Mouse (Mus musculus): ENCODE measurements around the gene P2rx2. TPM values are rescaled to one million over a fixed set of nuclear protein-coding genes. Genes with fewer than 3 reads are reported as not detected.
A peak's percentile ranks its signal among the peaks of the same experiment; 100 is the strongest.

The P2rx2 gene
- 0.58 and 1.2 TPM in 2 replicates for polyA plus RNA-seq (2011; ENCODE audit: insufficient read depth, insufficient read length, low read depth, missing spikeins)

- Histone ChIP-seq H3K9ac (ENCODE audit: low read depth, poor library complexity, severe bottlenecking) (peak within 1 kb of the TSS; percentile 30), H3K27ac (ENCODE audit: insufficient read depth, low read length) (no peak within 1 kb of the TSS), H3K9me3 (replicated peaks; ENCODE audit: control insufficient read depth, insufficient read depth, low read length, poor library complexity, severe bottlenecking) (no peaks in the 10 kb centered on the region), H3K4me3 (ENCODE audit: low read depth, low read length) (peak within 1 kb of the TSS; percentile 61), H3K36me3 (ENCODE audit: control insufficient read depth, insufficient read depth, low read length, poor library complexity, severe bottlenecking) (0 out of 2 replicates have a peak, but pooled peaks cover 2% of the 10 kb centered on the region), H3K27me3 (ENCODE audit: control insufficient read depth, insufficient read depth, low read length, poor library complexity, severe bottlenecking) (no peaks in the 10 kb centered on the region), H3K4me1 (ENCODE audit: control insufficient read depth, insufficient read depth, low read length) (peaks cover 4% of the 10 kb centered on the region)
- TF ChIP-seq EP300 (IDR thresholded peaks at IDR 0.05; ENCODE audit: insufficient read depth, low read depth, low read length): no peak
- TF ChIP-seq CTCF (IDR thresholded peaks at IDR 0.05; ENCODE audit: low read depth, low read length): no peak
- no peak for TF ChIP-seq POLR2A (IDR thresholded peaks at IDR 0.05; ENCODE audit: insufficient read depth, low read length)
Measured at GRCm38 (mm10) chr5:110342648-110343284, at the start of gene P2rx2. Gene P2rx2, minus strand, starts transcription at chr5:110343212.

- no peaks in the 10 kb centered on the region for H3K9me3 ChIP-seq (replicated peaks; ENCODE audit: control insufficient read depth, insufficient read depth, low read length, poor library complexity, severe bottlenecking)
- H3K27me3 ChIP-seq (ENCODE audit: control insufficient read depth, insufficient read depth, low read length, poor library complexity, severe bottlenecking): no peaks in the 10 kb centered on the region
- no peak overlapping the region for H3K4me3 ChIP-seq (ENCODE audit: low read depth, low read length)
- H3K27ac ChIP-seq (ENCODE audit: insufficient read depth, low read length): no peak overlapping the region
- H3K4me1 ChIP-seq (ENCODE audit: control insufficient read depth, insufficient read depth, low read length): no peaks in the 10 kb centered on the region
- TF ChIP-seq EP300 (IDR thresholded peaks at IDR 0.05; ENCODE audit: insufficient read depth, low read depth, low read length): no peak
- TF ChIP-seq CTCF (IDR thresholded peaks at IDR 0.05; ENCODE audit: low read depth, low read length): no peak
- TF ChIP-seq POLR2A (IDR thresholded peaks at IDR 0.05; ENCODE audit: insufficient read depth, low read length): no peak
- no peaks in the 10 kb centered on the region for H3K36me3 ChIP-seq (ENCODE audit: control insufficient read depth, insufficient read depth, low read length, poor library complexity, severe bottlenecking)
- no peak overlapping the region for H3K9ac ChIP-seq (ENCODE audit: low read depth, poor library complexity, severe bottlenecking)
Measured at GRCm38 (mm10) chr5:110392727-110393126, 49.7 kb upstream of the P2rx2 start.

- H3K36me3 ChIP-seq (ENCODE audit: control insufficient read depth, insufficient read depth, low read length, poor library complexity, severe bottlenecking): no peaks in the 10 kb centered on the region
- no peak overlapping the region for H3K4me3 ChIP-seq (ENCODE audit: low read depth, low read length)
- no peaks in the 10 kb centered on the region for H3K9me3 ChIP-seq (replicated peaks; ENCODE audit: control insufficient read depth, insufficient read depth, low read length, poor library complexity, severe bottlenecking)
Measured at GRCm38 (mm10) chr5:110390631-110391030, 47.6 kb upstream of the P2rx2 start.

GRCm38 (mm10) chr5:110387332-110387731, 44.3 kb upstream of the P2rx2 start:
- H3K27ac ChIP-seq (ENCODE audit: insufficient read depth, low read length): no peak overlapping the region
- H3K4me3 ChIP-seq (ENCODE audit: low read depth, low read length): peak overlapping the region; percentile 33
- TF ChIP-seq CTCF (IDR thresholded peaks at IDR 0.05; ENCODE audit: low read depth, low read length) (no peak), POLR2A (IDR thresholded peaks at IDR 0.05; ENCODE audit: insufficient read depth, low read length) (no peak), EP300 (IDR thresholded peaks at IDR 0.05; ENCODE audit: insufficient read depth, low read depth, low read length) (no peak)
- no peak overlapping the region for H3K9ac ChIP-seq (ENCODE audit: low read depth, poor library complexity, severe bottlenecking)
- H3K9me3 ChIP-seq (replicated peaks; ENCODE audit: control insufficient read depth, insufficient read depth, low read length, poor library complexity, severe bottlenecking): no peaks in the 10 kb centered on the region
- H3K27me3 ChIP-seq (ENCODE audit: control insufficient read depth, insufficient read depth, low read length, poor library complexity, severe bottlenecking): no peaks in the 10 kb centered on the region
- H3K36me3 ChIP-seq (ENCODE audit: control insufficient read depth, insufficient read depth, low read length, poor library complexity, severe bottlenecking): no peaks in the 10 kb centered on the region
- H3K4me1 ChIP-seq (ENCODE audit: control insufficient read depth, insufficient read depth, low read length): no peaks in the 10 kb centered on the region

More at GRCm38 (mm10) chr5:110390631-110391030, 47.6 kb upstream of the P2rx2 start:
- TF ChIP-seq EP300 (IDR thresholded peaks at IDR 0.05; ENCODE audit: insufficient read depth, low read depth, low read length): no peak
- TF ChIP-seq POLR2A (IDR thresholded peaks at IDR 0.05; ENCODE audit: insufficient read depth, low read length): no peak
- Histone ChIP-seq H3K27me3 (ENCODE audit: control insufficient read depth, insufficient read depth, low read length, poor library complexity, severe bottlenecking) (no peaks in the 10 kb centered on the region), H3K27ac (ENCODE audit: insufficient read depth, low read length) (no peak overlapping the region), H3K9ac (ENCODE audit: low read depth, poor library complexity, severe bottlenecking) (no peak overlapping the region), H3K4me1 (ENCODE audit: control insufficient read depth, insufficient read depth, low read length) (no peaks in the 10 kb centered on the region)

GRCm38 (mm10) chr5:110386371-110387330, 43.6 kb upstream of the P2rx2 start:
- peak overlapping the region; percentile 73 for H3K4me3 ChIP-seq (ENCODE audit: low read depth, low read length)
- H3K9me3 ChIP-seq (replicated peaks; ENCODE audit: control insufficient read depth, insufficient read depth, low read length, poor library complexity, severe bottlenecking): no peaks in the 10 kb centered on the region
- TF ChIP-seq CTCF (IDR thresholded peaks at IDR 0.05; ENCODE audit: low read depth, low read length) (no peak), POLR2A (IDR thresholded peaks at IDR 0.05; ENCODE audit: insufficient read depth, low read length) (no peak), EP300 (IDR thresholded peaks at IDR 0.05; ENCODE audit: insufficient read depth, low read depth, low read length) (no peak)
- H3K27ac ChIP-seq (ENCODE audit: insufficient read depth, low read length): no peak overlapping the region
- no peaks in the 10 kb centered on the region for H3K36me3 ChIP-seq (ENCODE audit: control insufficient read depth, insufficient read depth, low read length, poor library complexity, severe bottlenecking)
- no peaks in the 10 kb centered on the region for H3K4me1 ChIP-seq (ENCODE audit: control insufficient read depth, insufficient read depth, low read length)
- H3K27me3 ChIP-seq (ENCODE audit: control insufficient read depth, insufficient read depth, low read length, poor library complexity, severe bottlenecking): no peaks in the 10 kb centered on the region
- peak overlapping the region; percentile 54 for H3K9ac ChIP-seq (ENCODE audit: low read depth, poor library complexity, severe bottlenecking)

Data from ES-Bruce4 (cell line).